Mouse (Mus musculus) lung, postnatal 10 days (tissue): Measurements from ENCODE around the gene Prss33.

ENCODE experiments used
- DNase-seq: peaks from one replicate; pipeline ENCODE4 v3.0.0; 2021

Gene Prss33

GRCm38 (mm10) chr17:23825591-23825990 is 10.3 kb downstream of the Prss33 start:
- DNase-seq: no peak

- DNase-seq: no peak
Measured at GRCm38 (mm10) chr17:23823614-23824013, 12.2 kb downstream of the Prss33 start.

- DNase-seq: no peak
Measured at GRCm38 (mm10) chr17:23823018-23823417, 12.8 kb downstream of the Prss33 start.

- DNase-seq: no peak
Measured at GRCm38 (mm10) chr17:23822094-23822493, 13.8 kb downstream of the Prss33 start.

- no peak for DNase-seq
Measured at GRCm38 (mm10) chr17:23820731-23821130, 15.1 kb downstream of the Prss33 start.

- no peak for DNase-seq
Measured at GRCm38 (mm10) chr17:23819235-23819634, 16.6 kb downstream of the Prss33 start.

GRCm38 (mm10) chr17:23818579-23818978 is 17.3 kb downstream of the Prss33 start:
- DNase-seq: no peak

- no peak for DNase-seq
Measured at GRCm38 (mm10) chr17:23815641-23816040, 20.2 kb downstream of the Prss33 start.

- DNase-seq: no peak
Measured at GRCm38 (mm10) chr17:23807918-23808317, 27.9 kb downstream of the Prss33 start.

- DNase-seq: peak; percentile 39
Measured at GRCm38 (mm10) chr17:23806867-23807266, 29.0 kb downstream of the Prss33 start.

- no peak for DNase-seq
Measured at GRCm38 (mm10) chr17:23804426-23805085, 31.3 kb downstream of the Prss33 start.

GRCm38 (mm10) chr17:23803366-23804041 is 32.4 kb downstream of the Prss33 start:
- peak; percentile 85 for DNase-seq

GRCm38 (mm10) chr17:23802746-23803365 is 33.0 kb downstream of the Prss33 start:
- peak; percentile 99 for DNase-seq

GRCm38 (mm10) chr17:23801627-23802026 is 34.2 kb downstream of the Prss33 start:
- DNase-seq: no peak

- DNase-seq: no peak
Measured at GRCm38 (mm10) chr17:23797316-23797715, 38.5 kb downstream of the Prss33 start.

- DNase-seq: no peak
Measured at GRCm38 (mm10) chr17:23795323-23795722, 40.5 kb downstream of the Prss33 start.

GRCm38 (mm10) chr17:23791079-23791357 is 44.8 kb downstream of the Prss33 start:
- DNase-seq: no peak

GRCm38 (mm10) chr17:23790269-23791078 is 45.4 kb downstream of the Prss33 start, which contains the start of gene Srrm2:
TSS of gene Srrm2 (plus strand) at chr17:23790532.
- DNase-seq: peak; percentile 70

GRCm38 (mm10) chr17:23789749-23790268 is 46.0 kb downstream of the Prss33 start:
- DNase-seq: no peak

- no peak for DNase-seq
Measured at GRCm38 (mm10) chr17:23788973-23789372, 46.9 kb downstream of the Prss33 start.

GRCm38 (mm10) chr17:23786510-23786931 is 49.3 kb downstream of the Prss33 start:
- DNase-seq: peak; percentile 44

- peak; percentile 89 for DNase-seq
Measured at GRCm38 (mm10) chr17:23785561-23786471, 50.0 kb downstream of the Prss33 start, which contains the start of gene Flywch2. TSS of gene Flywch2 (minus strand) at chr17:23786081.
